Mouse (Mus musculus) ES-E14 (cell line): ENCODE measurements at regions not wholly inside any gene's neighbourhood (a gene's known extent, or its start where the extent isn't known, plus 50 kb on each side); places are given as distances from the start of the nearest gene placed in this dataset.

ENCODE experiments used
- HCFC1 ChIP-seq: IDR thresholded peaks from 2 replicates; pipeline ENCODE4 v1.6.1; 2012; ENCODE audit warnings: low read length, inconsistent platforms, borderline replicate concordance; ENCODE audit not compliant: insufficient read depth
- MAFK ChIP-seq: IDR thresholded peaks from 2 replicates; pipeline ENCODE4 v1.6.1; 2014; ENCODE audit warnings: mild to moderate bottlenecking, low read depth, low read length, inconsistent platforms; ENCODE audit not compliant: insufficient read depth

GRCm38 (mm10) chr2:94729791-94730190, 291.9 kb upstream of the Api5 start:
- TF ChIP-seq MAFK = no peak
- no peak for TF ChIP-seq HCFC1
